ENCODE assay signal across 39 mouse cellular contexts in genomic region chr16:91426586-91426985, GRCm38 (mm10). TPM values are rescaled to one million over a fixed set of nuclear protein-coding genes. Genes with fewer than 3 reads are reported as not detected.
"Had no signal": no experiment of that assay in that cellular context is flagged by ENCODE, and none has a peak within 500 bp of the region (broad histone marks: within the 10 kb centered on the region; RNA-seq: fewer than 3 reads in every experiment).

No protein-coding gene starts in this region.

- DNase-seq: gastrocnemius, postnatal 10 days; gastrocnemius, postnatal 25 days; heart, postnatal 10 days; heart, postnatal 36 days; kidney, adult 11 months; kidney, postnatal 10 days; kidney, postnatal 36 days; layer of hippocampus, adult 9-11 months; layer of hippocampus, postnatal 36 days; left cerebral cortex, postnatal 4 days; lung, adult 18-20 months had no signal

- H3K27ac ChIP-seq: heart, embryonic 10.5 days; hindbrain, embryonic 13.5 days; hindbrain, embryonic 15.5 days; hindbrain, postnatal 0 days; limb, embryonic 13.5 days; limb, embryonic 15.5 days; liver, embryonic 14.5 days had no signal

- H3K9ac ChIP-seq: heart, embryonic 12.5 days; hindbrain, embryonic 13.5 days; hindbrain, embryonic 15.5 days; limb, embryonic 13.5 days; limb, embryonic 15.5 days; liver, embryonic 14.5 days had no signal

- H3K27me3 ChIP-seq: heart, embryonic 12.5 days; hindbrain, embryonic 13.5 days; hindbrain, embryonic 15.5 days; limb, embryonic 13.5 days; limb, embryonic 15.5 days had no signal

- H3K4me2 ChIP-seq: heart, embryonic 12.5 days; hindbrain, embryonic 13.5 days; hindbrain, embryonic 15.5 days; limb, embryonic 13.5 days; limb, embryonic 15.5 days; liver, embryonic 11.5 days had no signal

- ATAC-seq: hindbrain, postnatal 0 days; intestine, embryonic 16.5 days had no signal

- H3K36me3 ChIP-seq: hindbrain, embryonic 15.5 days had no signal

- H3K4me3 ChIP-seq: heart, embryonic 10.5 days; heart, embryonic 12.5 days; hindbrain, embryonic 13.5 days; hindbrain, embryonic 15.5 days; limb, embryonic 13.5 days; limb, embryonic 15.5 days had no signal

- H3K9me3 ChIP-seq: heart, embryonic 10.5 days; hindbrain, embryonic 13.5 days; hindbrain, embryonic 15.5 days; limb, embryonic 13.5 days; limb, embryonic 15.5 days had no signal

- H3K4me1 ChIP-seq: hindbrain, embryonic 13.5 days; hindbrain, embryonic 15.5 days; limb, embryonic 13.5 days; limb, embryonic 15.5 days had no signal

RNA-seq across cellular contexts. Expression of gene Gm21970, which starts 35.1 kb away (rescaled TPM):
- total RNA-seq: gastrocnemius, adult 18-20 months; gastrocnemius, postnatal 10 days; gastrocnemius, postnatal 25 days; heart, adult 8-10 months; heart, postnatal 10 days; hematopoietic stem cell, adult 5-6 weeks; hindbrain, postnatal 0 days; layer of hippocampus, adult 18-20 months; layer of hippocampus, postnatal 14 days; layer of hippocampus, postnatal 36 days; left cerebral cortex, adult 18-20 months; left cerebral cortex, adult 8-10 months; left cerebral cortex, postnatal 10 days; left cerebral cortex, postnatal 25 days; left cerebral cortex, postnatal 4 days had no signal
- polyA plus RNA-seq: gonadal fat pad, adult 2 months; heart, embryonic 10.5 days; heart, embryonic 12.5 days; heart, embryonic 14.5 days; heart, embryonic 16.5 days; hindbrain, embryonic 11.5 days; hindbrain, embryonic 13.5 days; hindbrain, embryonic 15.5 days; hindbrain, postnatal 0 days; intestine, embryonic 16.5 days; kidney, embryonic 14.5 days; kidney, embryonic 16.5 days; large intestine, adult 2 months; limb, embryonic 11.5 days; limb, embryonic 13.5 days; limb, embryonic 15.5 days; liver, embryonic 11.5 days; liver, embryonic 16.5 days had no signal
